Mouse (Mus musculus): ENCODE measurements around the gene Map6. TPM values are rescaled to one million over a fixed set of nuclear protein-coding genes. Genes with fewer than 3 reads are reported as not detected.

Gene Map6
- polyA plus RNA-seq, 1 experiment from 2014 or later, result 10.2 TPM

- H3K4me3 ChIP-seq (ENCODE audit: low read depth, low read length), result no peak overlapping the region
- ATAC-seq (ENCODE audit: low read depth) (no peak), DNase-seq (ENCODE audit: low spot score) (peak; percentile 48)
- no peaks in the 10 kb centered on the region for H3K36me3 ChIP-seq (ENCODE audit: control insufficient read depth, insufficient read depth, low read length)
- 43% methylated on average over 8 of the region's 8 CpGs for WGBS
- H3K4me2 ChIP-seq (ENCODE audit: low read depth, low read length), result no peak overlapping the region
- H3K9ac ChIP-seq (ENCODE audit: low read depth, low read length), result no peak overlapping the region
- H3K27ac ChIP-seq (replicated peaks; ENCODE audit: low read depth, low read length), result no peak overlapping the region
- H3K27me3 ChIP-seq (replicated peaks; ENCODE audit: control insufficient read depth, insufficient read depth, low read length), result no peaks in the 10 kb centered on the region; the same call in 1 of the 2 replicates
- H3K4me1 ChIP-seq (ENCODE audit: control insufficient read depth, insufficient read depth, low read length), result peaks cover 11% of the 10 kb centered on the region
- H3K9me3 ChIP-seq (ENCODE audit: control insufficient read depth, low read length), result peaks cover 6% of the 10 kb centered on the region; the same call in 1 of the 2 replicates
Measured at GRCm38 (mm10) chr7:99290008-99290407, 22.8 kb downstream of the Map6 start.

- 37% methylated on average over 6 of the region's 6 CpGs for WGBS
- H3K4me1 ChIP-seq (ENCODE audit: control insufficient read depth, insufficient read depth, low read length), result peaks cover 11% of the 10 kb centered on the region
- H3K27ac ChIP-seq (replicated peaks; ENCODE audit: low read depth, low read length), result no peak overlapping the region
- no peak overlapping the region for H3K9ac ChIP-seq (ENCODE audit: low read depth, low read length)
- H3K36me3 ChIP-seq (ENCODE audit: control insufficient read depth, insufficient read depth, low read length), result no peaks in the 10 kb centered on the region
- no peak overlapping the region for H3K4me2 ChIP-seq (ENCODE audit: low read depth, low read length)
- peaks cover 6% of the 10 kb centered on the region; the same call in 1 of the 2 replicates for H3K9me3 ChIP-seq (ENCODE audit: control insufficient read depth, low read length)
- H3K4me3 ChIP-seq (ENCODE audit: low read depth, low read length), result no peak overlapping the region
- peak; percentile 36; the same call in 1 of the 2 replicates for ATAC-seq (ENCODE audit: low read depth)
- no peaks in the 10 kb centered on the region; the same call in 1 of the 2 replicates for H3K27me3 ChIP-seq (replicated peaks; ENCODE audit: control insufficient read depth, insufficient read depth, low read length)
- peak; percentile 35 for DNase-seq (ENCODE audit: low spot score)
Measured at GRCm38 (mm10) chr7:99290925-99291324, 23.7 kb downstream of the Map6 start.

GRCm38 (mm10) chr7:99294198-99294780 is 27.0 kb downstream of the Map6 start:
- WGBS, result 92% methylated on average over 2 of the region's 2 CpGs
- peaks cover 11% of the 10 kb centered on the region for H3K4me1 ChIP-seq (ENCODE audit: control insufficient read depth, insufficient read depth, low read length)
- H3K36me3 ChIP-seq (ENCODE audit: control insufficient read depth, insufficient read depth, low read length), result no peaks in the 10 kb centered on the region
- ATAC-seq (ENCODE audit: low read depth) (no peak), DNase-seq (ENCODE audit: low spot score) (no peak)
- H3K9ac ChIP-seq (ENCODE audit: low read depth, low read length), result no peak overlapping the region
- H3K9me3 ChIP-seq (ENCODE audit: control insufficient read depth, low read length), result no peaks in the 10 kb centered on the region
- no peak overlapping the region for H3K4me2 ChIP-seq (ENCODE audit: low read depth, low read length)
- H3K27ac ChIP-seq (replicated peaks; ENCODE audit: low read depth, low read length), result no peak overlapping the region
- no peak overlapping the region for H3K4me3 ChIP-seq (ENCODE audit: low read depth, low read length)
- no peaks in the 10 kb centered on the region; the same call in 1 of the 2 replicates for H3K27me3 ChIP-seq (replicated peaks; ENCODE audit: control insufficient read depth, insufficient read depth, low read length)

- DNase-seq (ENCODE audit: low spot score), result peak; percentile 80
- H3K9me3 ChIP-seq (ENCODE audit: control insufficient read depth, low read length), result no peaks in the 10 kb centered on the region
- 46% methylated on average over 8 of the region's 8 CpGs for WGBS
- no peak overlapping the region for H3K4me2 ChIP-seq (ENCODE audit: low read depth, low read length)
- H3K27me3 ChIP-seq (replicated peaks; ENCODE audit: control insufficient read depth, insufficient read depth, low read length), result no peaks in the 10 kb centered on the region
- H3K4me1 ChIP-seq (ENCODE audit: control insufficient read depth, insufficient read depth, low read length), result peaks cover 9% of the 10 kb centered on the region
- H3K4me3 ChIP-seq (ENCODE audit: low read depth, low read length), result no peak overlapping the region
- ATAC-seq (ENCODE audit: low read depth), result peak; percentile 75
- no peak overlapping the region for H3K9ac ChIP-seq (ENCODE audit: low read depth, low read length)
- no peak overlapping the region for H3K27ac ChIP-seq (replicated peaks; ENCODE audit: low read depth, low read length)
- H3K36me3 ChIP-seq (ENCODE audit: control insufficient read depth, insufficient read depth, low read length), result no peaks in the 10 kb centered on the region
Measured at GRCm38 (mm10) chr7:99295104-99295503, 27.9 kb downstream of the Map6 start.

- Histone ChIP-seq H3K36me3 (ENCODE audit: control insufficient read depth, insufficient read depth, low read length) (no peaks in the 10 kb centered on the region), H3K9me3 (ENCODE audit: control insufficient read depth, low read length) (no peaks in the 10 kb centered on the region), H3K27me3 (replicated peaks; ENCODE audit: control insufficient read depth, insufficient read depth, low read length) (no peaks in the 10 kb centered on the region), H3K9ac (ENCODE audit: low read depth, low read length) (no peak overlapping the region), H3K27ac (replicated peaks; ENCODE audit: low read depth, low read length) (no peak overlapping the region), H3K4me2 (ENCODE audit: low read depth, low read length) (no peak overlapping the region), H3K4me1 (ENCODE audit: control insufficient read depth, insufficient read depth, low read length) (0 out of 2 replicates have a peak, but pooled peaks cover 5% of the 10 kb centered on the region), H3K4me3 (ENCODE audit: low read depth, low read length) (no peak overlapping the region)
- no peak for DNase-seq (ENCODE audit: low spot score)
- 22% methylated on average over 3 of the region's 3 CpGs for WGBS
- ATAC-seq (ENCODE audit: low read depth), result no peak
Measured at GRCm38 (mm10) chr7:99300650-99301175, 33.5 kb downstream of the Map6 start.

GRCm38 (mm10) chr7:99304029-99304428 is 36.8 kb downstream of the Map6 start:
- ATAC-seq (ENCODE audit: low read depth) (peak; percentile 42; the same call in 1 of the 2 replicates), DNase-seq (ENCODE audit: low spot score) (peak; percentile 58)
- no peak overlapping the region; the same call in 1 of the 2 replicates for H3K9ac ChIP-seq (ENCODE audit: low read depth, low read length)
- no peaks in the 10 kb centered on the region for H3K36me3 ChIP-seq (ENCODE audit: control insufficient read depth, insufficient read depth, low read length)
- no peaks in the 10 kb centered on the region for H3K27me3 ChIP-seq (replicated peaks; ENCODE audit: control insufficient read depth, insufficient read depth, low read length)
- no peak overlapping the region for H3K4me3 ChIP-seq (ENCODE audit: low read depth, low read length)
- H3K4me1 ChIP-seq (ENCODE audit: control insufficient read depth, insufficient read depth, low read length), result peaks cover 9% of the 10 kb centered on the region; the same call in 1 of the 2 replicates
- H3K27ac ChIP-seq (replicated peaks; ENCODE audit: low read depth, low read length), result no peak overlapping the region
- H3K4me2 ChIP-seq (ENCODE audit: low read depth, low read length), result no peak overlapping the region
- 41% methylated on average over 6 of the region's 6 CpGs for WGBS
- H3K9me3 ChIP-seq (ENCODE audit: control insufficient read depth, low read length), result no peaks in the 10 kb centered on the region

GRCm38 (mm10) chr7:99304949-99305372 is 37.7 kb downstream of the Map6 start:
- H3K4me2 ChIP-seq (ENCODE audit: low read depth, low read length), result no peak overlapping the region
- peaks cover 9% of the 10 kb centered on the region; the same call in 1 of the 2 replicates for H3K4me1 ChIP-seq (ENCODE audit: control insufficient read depth, insufficient read depth, low read length)
- H3K9ac ChIP-seq (ENCODE audit: low read depth, low read length), result no peak overlapping the region
- H3K4me3 ChIP-seq (ENCODE audit: low read depth, low read length), result no peak overlapping the region
- no peak overlapping the region for H3K27ac ChIP-seq (replicated peaks; ENCODE audit: low read depth, low read length)
- 45% methylated on average over 5 of the region's 5 CpGs for whole genome bisulfite sequencing
- H3K9me3 ChIP-seq (ENCODE audit: control insufficient read depth, low read length), result no peaks in the 10 kb centered on the region
- ATAC-seq (ENCODE audit: low read depth) (peak; percentile 30), DNase-seq (ENCODE audit: low spot score) (peak; percentile 59)
- H3K36me3 ChIP-seq (ENCODE audit: control insufficient read depth, insufficient read depth, low read length), result no peaks in the 10 kb centered on the region
- no peaks in the 10 kb centered on the region for H3K27me3 ChIP-seq (replicated peaks; ENCODE audit: control insufficient read depth, insufficient read depth, low read length)

GRCm38 (mm10) chr7:99305688-99306087 is 38.4 kb downstream of the Map6 start:
- no peak overlapping the region for H3K27ac ChIP-seq (replicated peaks; ENCODE audit: low read depth, low read length)
- H3K36me3 ChIP-seq (ENCODE audit: control insufficient read depth, insufficient read depth, low read length), result no peaks in the 10 kb centered on the region
- 93% methylated on average over 4 of the region's 4 CpGs for WGBS
- no peak overlapping the region for H3K9ac ChIP-seq (ENCODE audit: low read depth, low read length)
- ATAC-seq (ENCODE audit: low read depth) (no peak), DNase-seq (ENCODE audit: low spot score) (no peak)
- H3K27me3 ChIP-seq (replicated peaks; ENCODE audit: control insufficient read depth, insufficient read depth, low read length), result no peaks in the 10 kb centered on the region
- peaks cover 9% of the 10 kb centered on the region; the same call in 1 of the 2 replicates for H3K4me1 ChIP-seq (ENCODE audit: control insufficient read depth, insufficient read depth, low read length)
- no peak overlapping the region for H3K4me3 ChIP-seq (ENCODE audit: low read depth, low read length)
- no peaks in the 10 kb centered on the region for H3K9me3 ChIP-seq (ENCODE audit: control insufficient read depth, low read length)
- H3K4me2 ChIP-seq (ENCODE audit: low read depth, low read length), result no peak overlapping the region

Data from embryonic facial prominence, embryonic 14.5 days (tissue).